Mouse (Mus musculus) testis, adult 2 months (tissue): ENCODE data around the gene Mrpl39.

Experiments
- CTCF ChIP-seq: fragments of 200-500 bp; IDR thresholded peaks from 2 replicates; pipeline ENCODE4 v1.5.1; 2012; ENCODE audit warnings: low read depth, mild to moderate bottlenecking, inconsistent platforms, low read length, moderate library complexity; ENCODE audit not compliant: control insufficient read depth, insufficient read depth, insufficient replicate concordance
- POLR2A ChIP-seq: fragments of 200-500 bp; IDR thresholded peaks from 2 replicates; pipeline ENCODE4 v1.6.1; 2012; ENCODE audit warnings: low read depth, mild to moderate bottlenecking, inconsistent platforms, low read length, moderate library complexity; ENCODE audit not compliant: control insufficient read depth

DNA sequence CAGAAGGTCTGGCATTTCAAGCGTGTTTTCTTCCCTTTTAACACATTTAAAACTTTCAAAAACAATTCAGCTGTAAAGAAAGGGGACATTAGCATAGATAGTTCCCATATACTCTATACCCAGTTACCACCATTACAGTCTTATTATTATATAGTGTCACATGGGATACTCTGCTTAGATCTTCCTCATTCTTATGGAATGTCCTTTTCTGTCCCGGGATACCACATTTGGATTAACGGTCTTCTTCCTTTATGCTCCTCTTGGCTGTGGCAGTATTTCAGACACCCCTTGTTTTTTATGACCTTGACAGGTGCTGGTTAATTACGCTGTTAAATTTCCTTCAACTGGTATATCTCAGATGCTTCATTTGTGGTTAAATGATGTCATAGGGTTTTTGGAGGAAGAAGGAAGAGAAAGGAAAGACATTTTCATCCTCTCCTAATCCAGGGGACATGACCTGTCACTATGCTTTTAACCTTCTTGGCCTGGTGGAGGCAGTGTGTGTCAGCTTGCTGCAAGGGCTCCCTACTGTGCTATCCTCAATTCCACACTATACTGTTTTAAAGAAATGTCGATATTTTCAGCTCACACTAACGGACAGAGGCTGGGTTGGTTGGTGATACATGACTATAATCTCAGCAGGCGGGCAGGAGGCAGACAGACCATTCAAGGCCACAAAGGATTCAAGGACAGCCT, 40.7 kb upstream of the Mrpl39 start:
- TF ChIP-seq POLR2A (no peak), CTCF (no peak)
